ENCODE assay signal across 8 mouse cellular contexts in the genomic region with DNA sequence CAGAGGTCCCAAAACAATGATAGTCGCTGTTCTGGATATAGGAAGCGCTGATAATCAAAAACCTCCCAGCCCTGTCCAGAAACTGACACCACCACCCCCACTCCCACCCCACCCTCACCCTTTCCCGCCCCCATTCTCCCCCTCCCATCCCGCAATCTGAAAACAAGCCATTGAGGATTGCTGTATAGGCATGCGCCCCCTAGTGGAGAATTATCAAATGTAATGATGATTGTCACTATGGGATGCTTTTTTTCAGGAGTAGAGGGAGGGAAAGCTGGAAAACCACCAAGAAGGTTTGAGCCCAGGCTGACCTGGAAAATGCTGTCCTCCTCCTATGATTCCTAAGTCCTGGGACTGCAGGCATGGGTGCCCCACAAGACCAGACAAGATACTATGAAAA.
DNase-seq lines count a peak whose midpoint lies in the region; ATAC-seq and TF ChIP-seq lines count a peak whose summit lies in the region.
"Had no signal": no experiment of that assay in that cellular context is flagged by ENCODE, and none has a peak within 500 bp of the region (broad histone marks: within the 10 kb centered on the region; RNA-seq: fewer than 3 reads in every experiment).

No protein-coding gene starts in this region.

- H3K36me3 ChIP-seq in midbrain, postnatal 0 days (ENCODE audit: insufficient read depth, low read length): no peaks in the 10 kb centered on the region
- H3K36me3 ChIP-seq in forebrain, embryonic 13.5 days (ENCODE audit: poor library complexity, severe bottlenecking): no peaks in the 10 kb centered on the region

- peak; percentile 25 to 35 for DNase-seq in kidney, postnatal 36 days
- no peak for DNase-seq in kidney, postnatal 4 days
- DNase-seq in NIH3T3 (ENCODE audit: low read depth): peak; percentile 66
- peak; percentile 80 for DNase-seq in embryo, embryonic 11 days
- peak; percentile 74 for DNase-seq in midbrain, postnatal 0 days (ENCODE audit: low spot score)

- H3K27ac ChIP-seq in midbrain, postnatal 0 days (ENCODE audit: low read depth, low read length): no peak overlapping the region
- H3K27ac ChIP-seq in forebrain, embryonic 13.5 days: no peak overlapping the region

- no peak overlapping the region for H3K4me3 ChIP-seq in midbrain, postnatal 0 days (ENCODE audit: low read depth, low read length)
- no peak overlapping the region for H3K4me3 ChIP-seq in forebrain, embryonic 13.5 days
- H3K4me3 ChIP-seq: erythroblast, embryonic 14.5 days had no signal

- WGBS in midbrain, postnatal 0 days: 14% methylated on average over 5 of the region's 5 CpGs
- WGBS in forebrain, embryonic 13.5 days: 21% methylated on average over 5 of the region's 5 CpGs

- H3K27me3 ChIP-seq in midbrain, postnatal 0 days (ENCODE audit: insufficient read depth, low read length): 0 out of 2 replicates have a peak, but pooled peaks cover 3% of the 10 kb centered on the region
- 0 out of 2 replicates have a peak, but pooled peaks cover 11% of the 10 kb centered on the region for H3K27me3 ChIP-seq in forebrain, embryonic 13.5 days

- ATAC-seq in midbrain, postnatal 0 days (ENCODE audit: low FRiP score): no peak
- no peak for ATAC-seq in erythroblast, adult 5-6 weeks (replicated peaks; ENCODE audit: low FRiP score, poor library complexity, severe bottlenecking)
- ATAC-seq in forebrain, embryonic 13.5 days: no peak

- no peak overlapping the region for H3K4me2 ChIP-seq in midbrain, postnatal 0 days (ENCODE audit: low read depth, low read length, poor library complexity, severe bottlenecking)
- no peak overlapping the region for H3K4me2 ChIP-seq in forebrain, embryonic 13.5 days

- no peaks in the 10 kb centered on the region for H3K9me3 ChIP-seq in midbrain, postnatal 0 days (ENCODE audit: low read length)
- no peaks in the 10 kb centered on the region for H3K9me3 ChIP-seq in forebrain, embryonic 13.5 days (replicated peaks)

- H3K9ac ChIP-seq in midbrain, postnatal 0 days (replicated peaks; ENCODE audit: low read length, poor library complexity, severe bottlenecking): no peak overlapping the region
- H3K9ac ChIP-seq in forebrain, embryonic 13.5 days: no peak overlapping the region

- H3K4me1 ChIP-seq in midbrain, postnatal 0 days (ENCODE audit: insufficient read depth, low read length): no peaks in the 10 kb centered on the region
- peaks cover 9% of the 10 kb centered on the region for H3K4me1 ChIP-seq in forebrain, embryonic 13.5 days

- peak; percentile 75 for TF ChIP-seq CTCF in midbrain, postnatal 0 days (IDR thresholded peaks at IDR 0.05)

Comparison
In these comparisons a context has a peak if more than half of its experiments do, and no peak if none do; other contexts are left out.
1. DNase-seq: peak in kidney, postnatal 36 days (2 of 2), NIH3T3 (single experiment), embryo, embryonic 11 days (single experiment) and midbrain, postnatal 0 days (single experiment); none in kidney, postnatal 4 days (0 of 2).